Mouse (Mus musculus): ENCODE measurements around the gene Vmn1r197. TPM values are rescaled to one million over a fixed set of nuclear protein-coding genes. Genes with fewer than 3 reads are reported as not detected.

Vmn1r197 gene
- not detected in 2 replicates for polyA plus RNA-seq (2015; fragmentation: Nextera tagmentation; extraction: Ambion mirVana)

GRCm38 (mm10) chr13:22324289-22324688 is at the start of gene Vmn1r197:
Gene Vmn1r197, plus strand, starts transcription at chr13:22324589.

GRCm38 (mm10) chr13:22289620-22290019 is 34.8 kb upstream of the Vmn1r197 start, which contains the start of gene Vmn1r196:
Gene Vmn1r196, plus strand, starts transcription at chr13:22289920.

GRCm38 (mm10) chr13:22350064-22350463 is 25.7 kb downstream of the Vmn1r197 start, which contains the start of gene Vmn1r198:
Gene Vmn1r198, plus strand, starts transcription at chr13:22350364.

GRCm38 (mm10) chr13:22379518-22379917 is 55.1 kb downstream of the Vmn1r197 start, which contains the start of gene Vmn1r199:
Gene Vmn1r199, plus strand, starts transcription at chr13:22379818.

Other genes starting within 250 kb of the Vmn1r197 start
- gene Vmn1r188, start 240.1 kb upstream of the Vmn1r197 start, polyA plus RNA-seq (2015; fragmentation: Nextera tagmentation; extraction: Ambion mirVana): not detected in 2 replicates
- gene Vmn1r189, start 218.8 kb upstream of the Vmn1r197 start, polyA plus RNA-seq (2015; fragmentation: Nextera tagmentation; extraction: Ambion mirVana): not detected in 2 replicates
- gene Vmn1r191, start 140.6 kb upstream of the Vmn1r197 start, polyA plus RNA-seq (2015; fragmentation: Nextera tagmentation; extraction: Ambion mirVana): not detected in 2 replicates
- gene Vmn1r192, start 133.4 kb upstream of the Vmn1r197 start, polyA plus RNA-seq (2015; fragmentation: Nextera tagmentation; extraction: Ambion mirVana): not detected in 2 replicates
- gene Vmn1r193, start 101.4 kb upstream of the Vmn1r197 start, polyA plus RNA-seq (2015; fragmentation: Nextera tagmentation; extraction: Ambion mirVana): not detected in 2 replicates
- gene Vmn1r194, start 80.4 kb upstream of the Vmn1r197 start, polyA plus RNA-seq (2015; fragmentation: Nextera tagmentation; extraction: Ambion mirVana): not detected in 2 replicates
- gene Vmn1r195, start 54.1 kb upstream of the Vmn1r197 start, polyA plus RNA-seq (2015; fragmentation: Nextera tagmentation; extraction: Ambion mirVana): not detected in 2 replicates
- not detected in 2 replicates for gene Vmn1r196, start 34.7 kb upstream of the Vmn1r197 start, polyA plus RNA-seq (2015; fragmentation: Nextera tagmentation; extraction: Ambion mirVana)
- not detected in 2 replicates for gene Vmn1r198, start 25.8 kb downstream of the Vmn1r197 start, polyA plus RNA-seq (2015; fragmentation: Nextera tagmentation; extraction: Ambion mirVana)
- gene Vmn1r199, start 55.2 kb downstream of the Vmn1r197 start, polyA plus RNA-seq (2015; fragmentation: Nextera tagmentation; extraction: Ambion mirVana): not detected in 2 replicates
- gene Vmn1r200, start 65.8 kb downstream of the Vmn1r197 start, polyA plus RNA-seq (2015; fragmentation: Nextera tagmentation; extraction: Ambion mirVana): not detected in 2 replicates
- gene Vmn1r201, start 147.3 kb downstream of the Vmn1r197 start, polyA plus RNA-seq (2015; fragmentation: Nextera tagmentation; extraction: Ambion mirVana): not detected in 2 replicates
- gene Vmn1r202, start 180.8 kb downstream of the Vmn1r197 start, polyA plus RNA-seq (2015; fragmentation: Nextera tagmentation; extraction: Ambion mirVana): not detected in 2 replicates
- gene Vmn1r203, start 193.5 kb downstream of the Vmn1r197 start, polyA plus RNA-seq (2015; fragmentation: Nextera tagmentation; extraction: Ambion mirVana): not detected in 2 replicates
- not detected in 2 replicates for gene Vmn1r204, start 228.6 kb downstream of the Vmn1r197 start, polyA plus RNA-seq (2015; fragmentation: Nextera tagmentation; extraction: Ambion mirVana)

Measured in skeletal muscle tissue, postnatal 0 days (tissue).